Comparison of ENCODE assay signal across 16 mouse cellular contexts in genomic region chr13:94379006-94379405, GRCm38 (mm10). TPM values are rescaled to one million over a fixed set of nuclear protein-coding genes. Genes with fewer than 3 reads are reported as not detected.
DNase-seq lines count a peak whose midpoint lies in the region; ATAC-seq and TF ChIP-seq lines count a peak whose summit lies in the region.
"Had no signal": no experiment of that assay in that cellular context is flagged by ENCODE, and none has a peak within 500 bp of the region (broad histone marks: within the 10 kb centered on the region; RNA-seq: fewer than 3 reads in every experiment).

No protein-coding gene starts in this region.

- no peak overlapping the region for H3K4me3 ChIP-seq in hindbrain, embryonic 13.5 days
- no peak overlapping the region for H3K4me3 ChIP-seq in hindbrain, embryonic 10.5 days
- no peak overlapping the region for H3K4me3 ChIP-seq in layer of hippocampus, adult 2 months
- H3K4me3 ChIP-seq in lung, embryonic 16.5 days (ENCODE audit: low read length) = no peak overlapping the region
- H3K4me3 ChIP-seq in stomach, postnatal 0 days (ENCODE audit: low read depth, low read length) = no peak overlapping the region
- H3K4me3 ChIP-seq: liver, embryonic 12.5 days; midbrain, embryonic 12.5 days; neural tube, embryonic 15.5 days had no signal

- no peaks in the 10 kb centered on the region for H3K9me3 ChIP-seq in hindbrain, embryonic 13.5 days
- H3K9me3 ChIP-seq in hindbrain, embryonic 10.5 days = no peaks in the 10 kb centered on the region
- no peaks in the 10 kb centered on the region for H3K9me3 ChIP-seq in lung, embryonic 16.5 days (ENCODE audit: control insufficient read depth, low read length)
- H3K9me3 ChIP-seq in stomach, postnatal 0 days (ENCODE audit: control insufficient read depth, low read length) = no peaks in the 10 kb centered on the region
- H3K9me3 ChIP-seq: liver, embryonic 12.5 days; midbrain, embryonic 12.5 days; neural tube, embryonic 15.5 days had no signal

- H3K9ac ChIP-seq in hindbrain, embryonic 13.5 days = no peak overlapping the region
- H3K9ac ChIP-seq in lung, embryonic 16.5 days (ENCODE audit: low read length) = no peak overlapping the region
- H3K9ac ChIP-seq in stomach, postnatal 0 days (ENCODE audit: low read length) = no peak overlapping the region
- H3K9ac ChIP-seq: liver, embryonic 12.5 days; midbrain, embryonic 12.5 days; neural tube, embryonic 15.5 days had no signal

- TF ChIP-seq CTCF in layer of hippocampus, adult 2 months (conservative IDR thresholded peaks at IDR 0.05) = no peak
- TF ChIP-seq CTCF in stomach, postnatal 0 days (IDR thresholded peaks at IDR 0.05; ENCODE audit: low read depth) = no peak

- no peak for TF ChIP-seq EP300 in stomach, postnatal 0 days (optimal IDR thresholded peaks at IDR 0.05)

- DNase-seq in hindbrain, embryonic 10.5 days (ENCODE audit: low spot score) = no peak
- DNase-seq in layer of hippocampus, adult 2 months (ENCODE audit: low spot score in 2 of 2) = no peak
- DNase-seq in layer of hippocampus, postnatal 14 days (ENCODE audit: low spot score in 2 of 2) = no peak
- DNase-seq in stomach, postnatal 0 days (ENCODE audit: low spot score) = peak; percentile 60
- no peak for DNase-seq in Muller cell, postnatal 12 days (ENCODE audit: inconsistent ontology term)
- DNase-seq: B cell, adult 2 months; cerebellum, adult 9-10 months; gastrocnemius, postnatal 25 days; thymus, adult 18-20 months had no signal

- 83% methylated on average over 4 of the region's 4 CpGs for WGBS in hindbrain, embryonic 13.5 days
- WGBS in hindbrain, embryonic 10.5 days = 88% methylated on average over 4 of the region's 4 CpGs
- WGBS in lung, embryonic 16.5 days = 78% methylated on average over 4 of the region's 4 CpGs
- 82% methylated on average over 4 of the region's 4 CpGs for WGBS in stomach, postnatal 0 days

- peak overlapping the region; percentile 30; the same call in 1 of the 2 replicates for H3K27ac ChIP-seq in hindbrain, embryonic 13.5 days
- no peak overlapping the region for H3K27ac ChIP-seq in hindbrain, embryonic 10.5 days
- 0 out of 2 replicates have a peak overlapping the region, but pooled peaks have one; percentile 4 for H3K27ac ChIP-seq in layer of hippocampus, adult 2 months
- H3K27ac ChIP-seq in lung, embryonic 16.5 days (ENCODE audit: low read length) = no peak overlapping the region
- H3K27ac ChIP-seq in stomach, postnatal 0 days (replicated peaks) = no peak overlapping the region
- H3K27ac ChIP-seq: liver, embryonic 12.5 days; midbrain, embryonic 12.5 days; neural tube, embryonic 15.5 days had no signal

- ATAC-seq in hindbrain, embryonic 13.5 days (ENCODE audit: low FRiP score) = no peak
- ATAC-seq in lung, embryonic 16.5 days (ENCODE audit: low read depth) = 0 out of 2 replicates have a peak, but pooled peaks have one; percentile 22
- ATAC-seq in stomach, postnatal 0 days (ENCODE audit: low FRiP score, low TSS enrichment) = 0 out of 2 replicates have a peak, but pooled peaks have one; percentile 27
- no peak for ATAC-seq in frontal cortex, adult (ENCODE audit: low TSS enrichment)
- ATAC-seq: liver, embryonic 12.5 days; Patski had no signal

- no peaks in the 10 kb centered on the region for H3K27me3 ChIP-seq in hindbrain, embryonic 13.5 days
- H3K27me3 ChIP-seq in hindbrain, embryonic 10.5 days (ENCODE audit: insufficient read depth, poor library complexity, severe bottlenecking) = no peaks in the 10 kb centered on the region
- H3K27me3 ChIP-seq in lung, embryonic 16.5 days (ENCODE audit: control insufficient read depth, insufficient read depth, low read depth, low read length) = no peaks in the 10 kb centered on the region
- no peaks in the 10 kb centered on the region for H3K27me3 ChIP-seq in stomach, postnatal 0 days (ENCODE audit: control insufficient read depth, insufficient read depth, low read length)
- H3K27me3 ChIP-seq: liver, embryonic 12.5 days; midbrain, embryonic 12.5 days; neural tube, embryonic 15.5 days; Patski had no signal

- no peak overlapping the region for H3K4me2 ChIP-seq in hindbrain, embryonic 13.5 days
- no peak overlapping the region for H3K4me2 ChIP-seq in lung, embryonic 16.5 days (ENCODE audit: low read depth, low read length)
- H3K4me2 ChIP-seq in stomach, postnatal 0 days (replicated peaks; ENCODE audit: low read depth) = no peak overlapping the region
- H3K4me2 ChIP-seq: liver, embryonic 12.5 days; midbrain, embryonic 12.5 days; neural tube, embryonic 15.5 days had no signal

- no peaks in the 10 kb centered on the region for H3K36me3 ChIP-seq in hindbrain, embryonic 13.5 days
- H3K36me3 ChIP-seq in hindbrain, embryonic 10.5 days = peaks cover 8% of the 10 kb centered on the region; the same call in 1 of the 2 replicates
- H3K36me3 ChIP-seq in lung, embryonic 16.5 days (ENCODE audit: control insufficient read depth, insufficient read depth, low read length) = no peaks in the 10 kb centered on the region
- no peaks in the 10 kb centered on the region for H3K36me3 ChIP-seq in stomach, postnatal 0 days (ENCODE audit: control insufficient read depth, insufficient read depth, low read length)
- H3K36me3 ChIP-seq: midbrain, embryonic 12.5 days; neural tube, embryonic 15.5 days had no signal

- H3K4me1 ChIP-seq in hindbrain, embryonic 13.5 days (replicated peaks) = peaks cover 20% of the 10 kb centered on the region
- H3K4me1 ChIP-seq in hindbrain, embryonic 10.5 days (replicated peaks) = peaks cover 5% of the 10 kb centered on the region
- peaks cover 23% of the 10 kb centered on the region for H3K4me1 ChIP-seq in lung, embryonic 16.5 days (replicated peaks; ENCODE audit: control insufficient read depth, insufficient read depth, low read length)
- H3K4me1 ChIP-seq in stomach, postnatal 0 days (replicated peaks; ENCODE audit: control insufficient read depth, insufficient read depth) = no peaks in the 10 kb centered on the region

RNA-seq across cellular contexts. Expression of gene Ap3b1, which starts 20.2 kb away (rescaled TPM):
- 31.6 and 33.0 TPM in 2 replicates for polyA plus RNA-seq in hindbrain, embryonic 13.5 days (2015; fragmentation: Nextera tagmentation; extraction: Ambion mirVana)
- 32.7 and 36.8 TPM in 2 replicates for polyA plus RNA-seq in hindbrain, embryonic 10.5 days (2016; fragmentation: Nextera tagmentation; extraction: Ambion mirVana)
- 10 to 100 TPM; 58.5 to 58.9 TPM for total RNA-seq in layer of hippocampus, adult 2 months (2021)
- 10 to 100 TPM; 49.1 to 53.9 TPM for total RNA-seq in layer of hippocampus, postnatal 14 days (2021)
- 41.0 and 42.5 TPM in 2 replicates for polyA plus RNA-seq in lung, embryonic 16.5 days (2015; fragmentation: Nextera tagmentation; extraction: Ambion mirVana)
- polyA plus RNA-seq in stomach, postnatal 0 days (2015; fragmentation: Nextera tagmentation; extraction: Ambion mirVana) = 29.5 and 30.3 TPM in 2 replicates

Comparison
In these comparisons a context has a peak if more than half of its experiments do, and no peak if none do; other contexts are left out.
1. H3K27ac ChIP-seq: peak in hindbrain, embryonic 13.5 days (single experiment) and layer of hippocampus, adult 2 months (single experiment); none in hindbrain, embryonic 10.5 days (single experiment), lung, embryonic 16.5 days (single experiment) and stomach, postnatal 0 days (single experiment).
2. ATAC-seq: peak in lung, embryonic 16.5 days (single experiment) and stomach, postnatal 0 days (single experiment); none in hindbrain, embryonic 13.5 days (single experiment) and frontal cortex, adult (single experiment).